Mouse (Mus musculus) ES-Bruce4 (cell line): Measurements from ENCODE around the gene Wdfy1. TPM values are rescaled to one million over a fixed set of nuclear protein-coding genes. Genes with fewer than 3 reads are reported as not detected.

ENCODE experiments used
- H3K27ac ChIP-seq: 2 replicates; pipeline ENCODE4 v1.5.1; 2012; ENCODE audit warnings: low read length, inconsistent platforms; ENCODE audit not compliant: insufficient read depth
- H3K27me3 ChIP-seq: 2 replicates; pipeline ENCODE4 v1.6.1; 2012; ENCODE audit warnings: mild to moderate bottlenecking, low read length, inconsistent platforms; ENCODE audit not compliant: control insufficient read depth, poor library complexity, insufficient read depth, severe bottlenecking
- H3K36me3 ChIP-seq: 2 replicates; pipeline ENCODE4 v1.6.1; 2012; ENCODE audit warnings: inconsistent platforms, mild to moderate bottlenecking, low read length, moderate library complexity; ENCODE audit not compliant: control insufficient read depth, poor library complexity, insufficient read depth, severe bottlenecking
- H3K4me1 ChIP-seq: one replicate; pipeline ENCODE4 v1.8.1; 2011; ENCODE audit warnings: low read length; ENCODE audit not compliant: control insufficient read depth, insufficient read depth
- H3K4me3 ChIP-seq: 2 replicates; pipeline ENCODE4 v1.5.1; 2011; ENCODE audit warnings: low read depth, mild to moderate bottlenecking, low read length
- H3K9ac ChIP-seq: 2 replicates; pipeline ENCODE4 v1.6.1; 2012; ENCODE audit warnings: low read depth, mild to moderate bottlenecking, inconsistent platforms; ENCODE audit not compliant: poor library complexity, severe bottlenecking
- H3K9me3 ChIP-seq: replicated peaks from 2 replicates; pipeline ENCODE4 v1.6.1; 2012; ENCODE audit warnings: mild to moderate bottlenecking, low read length, inconsistent platforms; ENCODE audit not compliant: control insufficient read depth, poor library complexity, insufficient read depth, severe bottlenecking
- CTCF ChIP-seq: IDR thresholded peaks from one replicate; pipeline ENCODE4 v1.8.1; 2011; ENCODE audit warnings: low read depth, low read length
- EP300 ChIP-seq: IDR thresholded peaks from 2 replicates; pipeline ENCODE4 v1.6.1; 2011; ENCODE audit warnings: low read depth, low read length; ENCODE audit not compliant: insufficient read depth
- POLR2A ChIP-seq: IDR thresholded peaks from one replicate; pipeline ENCODE4 v1.8.1; 2011; ENCODE audit warnings: low read length; ENCODE audit not compliant: insufficient read depth
- polyA plus RNA-seq: library from polyadenylated mRNA; stranded (reverse); fragments of >200 nt; gene quantifications from 2 replicates; pipeline ENCODE4 v1.2.4, GENCODE M21; 2011; ENCODE audit warnings: low read depth; ENCODE audit not compliant: missing spikeins, insufficient read depth, insufficient read length

Gene Wdfy1
- polyA plus RNA-seq, 1 experiment, result 23.0 TPM

- no peaks in the 10 kb centered on the region for H3K9me3 ChIP-seq
- H3K27ac ChIP-seq, result no peak overlapping the region
- no peaks in the 10 kb centered on the region for H3K27me3 ChIP-seq
- peak overlapping the region; percentile 77 for H3K4me3 ChIP-seq
- TF ChIP-seq CTCF, result no peak
- TF ChIP-seq EP300, result no peak
- no peak for TF ChIP-seq POLR2A
- H3K36me3 ChIP-seq, result no peaks in the 10 kb centered on the region
- peaks cover 5% of the 10 kb centered on the region for H3K4me1 ChIP-seq
- H3K9ac ChIP-seq, result peak overlapping the region; percentile 41
Observed at GRCm38 (mm10) chr1:79671196-79671542, 104.8 kb downstream of the Wdfy1 start.

- Histone ChIP-seq H3K27me3 (no peaks in the 10 kb centered on the region), H3K4me3 (no peak overlapping the region), H3K36me3 (no peaks in the 10 kb centered on the region), H3K9me3 (no peaks in the 10 kb centered on the region), H3K9ac (no peak overlapping the region), H3K4me1 (peaks cover 5% of the 10 kb centered on the region), H3K27ac (no peak overlapping the region)
- TF ChIP-seq POLR2A, result no peak
Observed at GRCm38 (mm10) chr1:79669419-79669974, 106.4 kb downstream of the Wdfy1 start.

- no peak for TF ChIP-seq CTCF
- no peak overlapping the region for H3K9ac ChIP-seq
Observed at GRCm38 (mm10) chr1:79664911-79665310, 111.0 kb downstream of the Wdfy1 start.

GRCm38 (mm10) chr1:79659598-79659997 is 116.3 kb downstream of the Wdfy1 start:
- Histone ChIP-seq H3K9me3 (no peaks in the 10 kb centered on the region), H3K9ac (no peak overlapping the region), H3K36me3 (no peaks in the 10 kb centered on the region), H3K4me3 (no peak overlapping the region), H3K4me1 (no peaks in the 10 kb centered on the region), H3K27me3 (no peaks in the 10 kb centered on the region), H3K27ac (no peak overlapping the region)
- TF ChIP-seq CTCF (no peak), EP300 (no peak), POLR2A (no peak)

More at GRCm38 (mm10) chr1:79664911-79665310, 111.0 kb downstream of the Wdfy1 start:
- no peaks in the 10 kb centered on the region for H3K27me3 ChIP-seq
- H3K4me3 ChIP-seq, result no peak overlapping the region
- H3K36me3 ChIP-seq, result no peaks in the 10 kb centered on the region
- H3K9me3 ChIP-seq, result no peaks in the 10 kb centered on the region
- H3K4me1 ChIP-seq, result no peaks in the 10 kb centered on the region
- no peak overlapping the region for H3K27ac ChIP-seq

GRCm38 (mm10) chr1:79657411-79657810 is 118.5 kb downstream of the Wdfy1 start:
- H3K9me3 ChIP-seq, result no peaks in the 10 kb centered on the region
- no peaks in the 10 kb centered on the region for H3K36me3 ChIP-seq
- no peaks in the 10 kb centered on the region for H3K27me3 ChIP-seq
- TF ChIP-seq POLR2A, result no peak
- TF ChIP-seq EP300, result no peak
- TF ChIP-seq CTCF, result no peak
- H3K9ac ChIP-seq, result no peak overlapping the region
- H3K4me3 ChIP-seq, result no peak overlapping the region
- H3K27ac ChIP-seq, result no peak overlapping the region
- no peaks in the 10 kb centered on the region for H3K4me1 ChIP-seq

GRCm38 (mm10) chr1:79655819-79656555 is 120.0 kb downstream of the Wdfy1 start:
- Histone ChIP-seq H3K9me3 (no peaks in the 10 kb centered on the region), H3K36me3 (no peaks in the 10 kb centered on the region), H3K4me1 (no peaks in the 10 kb centered on the region), H3K27ac (no peak overlapping the region), H3K27me3 (no peaks in the 10 kb centered on the region), H3K4me3 (no peak overlapping the region), H3K9ac (no peak overlapping the region)
- no peak for TF ChIP-seq CTCF
- TF ChIP-seq POLR2A, result no peak
- no peak for TF ChIP-seq EP300
